Mouse (Mus musculus) right cerebral cortex, adult 2 months (tissue): ENCODE measurements around the gene Map1lc3b.
"Not testable (repeated sequence)": the region's sequence is repeated elsewhere in the genome, so short reads cannot be mapped to it uniquely, and the experiment has no call there.

Experiments used
- DNase-seq, 2 experiments: peaks; one replicate each; pipeline ENCODE4 v3.0.0; 2021 to 2022; ENCODE audit warnings: low spot score in 2 of 2

Gene Map1lc3b

DNA sequence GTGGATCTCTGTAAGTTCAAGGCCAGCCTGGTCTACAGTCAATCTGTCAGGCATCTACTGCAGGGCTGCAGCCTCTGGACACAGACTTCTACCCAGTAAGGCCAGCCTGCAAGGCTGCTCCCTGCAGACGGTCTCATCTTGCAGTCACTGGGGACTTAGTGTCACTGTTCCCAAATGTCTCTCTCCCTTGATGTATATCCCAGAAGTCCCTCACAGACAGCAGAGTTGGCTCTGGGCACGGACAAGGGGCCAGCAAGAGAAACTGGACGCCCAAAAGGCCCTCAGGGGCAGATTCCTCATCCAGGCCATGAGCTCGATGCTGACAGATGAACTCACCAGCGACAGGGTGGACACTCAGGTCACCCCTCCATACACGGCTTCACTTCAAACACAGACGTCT is 18.0 kb upstream of the Map1lc3b start:
- DNase-seq: no peak

- no peak for DNase-seq
Observed at GRCm38 (mm10) chr8:121573275-121573674, 16.9 kb upstream of the Map1lc3b start.

DNA sequence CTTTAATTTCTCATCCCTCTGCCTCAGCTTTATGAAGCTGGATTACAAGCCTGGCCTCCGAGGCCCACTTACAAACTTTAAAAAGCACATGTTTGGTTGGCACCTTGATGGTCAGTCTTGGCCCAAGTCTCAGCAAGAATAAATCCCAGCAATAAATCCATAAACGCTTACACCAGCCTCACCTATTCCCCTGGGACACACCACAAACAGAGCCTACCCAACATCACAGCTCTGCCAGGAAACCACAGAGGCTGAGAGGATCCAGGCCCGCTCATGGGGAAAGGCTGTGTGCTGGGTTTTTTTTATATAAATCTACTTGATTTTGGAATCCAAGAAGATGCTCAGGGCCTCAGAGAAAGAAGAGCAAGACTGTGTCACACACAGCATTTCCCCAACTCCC is 14.5 kb upstream of the Map1lc3b start:
- DNase-seq: no peak

- DNase-seq: peak in 1 of 2 experiments; percentile 57
Observed at GRCm38 (mm10) chr8:121577751-121578675, 12.1 kb upstream of the Map1lc3b start.

GRCm38 (mm10) chr8:121578676-121579451 is 11.3 kb upstream of the Map1lc3b start, which contains the start of gene Fbxo31:
Gene Fbxo31, minus strand, starts transcription at chr8:121578806.
- DNase-seq: peak; percentile 96

GRCm38 (mm10) chr8:121580465-121580864 is 9.7 kb upstream of the Map1lc3b start:
- no peak for DNase-seq

GRCm38 (mm10) chr8:121583653-121584052 is 6.5 kb upstream of the Map1lc3b start:
- no peak for DNase-seq

GRCm38 (mm10) chr8:121584730-121585129 is 5.4 kb upstream of the Map1lc3b start:
- no peak for DNase-seq

GRCm38 (mm10) chr8:121585159-121585825 is 4.9 kb upstream of the Map1lc3b start:
- DNase-seq: peak; percentile 99 to 100

GRCm38 (mm10) chr8:121588750-121589149 is 1.4 kb upstream of the Map1lc3b start:
- DNase-seq: no peak

DNA sequence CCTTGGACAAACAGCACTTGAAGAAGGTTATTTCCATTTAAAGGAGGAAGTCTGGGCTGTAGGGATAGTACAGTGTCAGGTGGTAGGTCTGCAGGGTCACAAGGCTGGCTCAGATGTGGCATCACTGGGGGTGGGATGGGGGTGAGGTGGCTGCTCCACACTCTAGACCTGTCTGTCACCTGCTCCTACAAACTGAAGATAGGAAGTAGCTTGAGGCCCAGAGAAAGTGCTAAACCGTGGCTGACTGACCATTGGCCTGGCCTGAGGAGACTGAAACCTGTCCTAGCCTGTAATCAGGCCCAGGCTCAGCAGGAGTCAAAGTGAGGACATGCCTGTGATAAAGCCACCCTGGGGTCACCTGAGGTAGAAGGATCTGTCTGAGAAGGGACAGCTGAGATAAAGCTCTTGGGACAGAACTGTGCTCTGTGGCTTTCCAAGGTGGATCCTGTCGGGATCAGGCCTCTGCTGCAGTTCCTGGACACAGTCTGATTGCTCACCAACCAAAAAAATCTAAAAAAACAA is 895 bp upstream of the Map1lc3b start:
- DNase-seq: no peak

DNA sequence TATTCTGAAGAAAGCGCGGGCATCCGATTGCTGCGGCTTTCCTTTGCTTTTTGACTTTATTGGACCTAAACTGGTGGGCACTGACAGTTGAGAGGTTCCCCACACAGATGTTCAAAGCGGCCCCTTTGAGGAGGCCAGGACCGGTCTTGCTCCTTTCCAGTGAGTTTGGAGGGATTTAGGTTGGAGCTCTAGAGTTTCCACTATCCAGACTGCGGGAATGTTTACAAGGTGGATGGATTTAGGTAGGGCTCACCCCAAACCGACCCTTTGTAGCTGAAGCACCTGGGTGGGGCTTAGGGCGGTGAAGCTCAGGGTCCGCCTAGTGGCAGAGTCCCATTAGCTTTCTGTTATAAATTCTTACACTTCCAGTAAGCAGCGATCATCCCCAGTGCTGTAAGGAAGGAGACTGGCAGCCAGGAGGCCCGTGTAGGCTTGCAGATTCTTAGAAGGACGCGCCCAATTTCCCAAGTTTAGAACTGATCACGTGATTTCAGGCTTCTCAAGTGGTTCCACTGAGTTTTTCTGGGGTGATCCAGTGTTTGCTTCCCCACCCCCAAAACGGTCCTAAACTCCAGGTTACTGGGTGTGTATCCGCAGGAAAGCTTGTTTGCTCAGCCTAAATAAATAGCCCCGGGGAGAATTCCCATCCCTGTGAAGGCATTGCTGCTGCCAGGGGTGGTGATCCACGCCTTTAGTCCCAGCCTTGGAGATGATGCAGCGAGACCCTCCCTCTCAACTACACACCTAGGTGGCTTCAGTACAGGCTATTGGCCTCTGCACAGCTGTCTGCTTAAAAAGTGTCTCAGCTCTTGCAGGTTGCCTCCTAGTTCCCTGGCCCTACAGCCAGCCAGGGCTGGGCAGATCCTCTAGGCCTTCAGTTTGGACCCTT is 1.3 kb downstream of the Map1lc3b start:
- DNase-seq: no peak

- DNase-seq: no peak
Observed at GRCm38 (mm10) chr8:121593293-121593692, 3.1 kb downstream of the Map1lc3b start.

- no peak for DNase-seq
Observed at GRCm38 (mm10) chr8:121593983-121594382, 3.8 kb downstream of the Map1lc3b start.

- DNase-seq: not testable (repeated sequence)
Observed at GRCm38 (mm10) chr8:121597492-121597891, 7.3 kb downstream of the Map1lc3b start.

DNA sequence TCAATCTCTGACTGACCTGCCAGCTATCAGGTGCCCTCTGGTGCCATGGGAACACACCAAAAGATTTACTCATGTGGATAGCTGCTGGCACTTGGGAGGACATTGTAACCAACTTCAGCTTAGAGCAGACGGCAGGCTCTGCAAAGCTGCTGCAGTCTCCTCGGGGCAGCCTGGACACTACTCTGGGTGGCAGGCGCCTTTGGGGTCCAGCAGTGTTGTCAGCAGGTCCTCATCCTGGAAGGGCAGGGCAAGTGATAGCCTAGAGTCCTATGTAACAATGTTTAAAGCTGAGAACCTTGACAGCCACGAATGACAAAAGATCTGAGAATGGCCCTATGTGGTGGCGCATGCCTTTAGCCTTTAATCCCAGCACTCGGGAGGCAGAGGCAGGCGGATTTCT is 8.0 kb downstream of the Map1lc3b start:
- no peak for DNase-seq

DNA sequence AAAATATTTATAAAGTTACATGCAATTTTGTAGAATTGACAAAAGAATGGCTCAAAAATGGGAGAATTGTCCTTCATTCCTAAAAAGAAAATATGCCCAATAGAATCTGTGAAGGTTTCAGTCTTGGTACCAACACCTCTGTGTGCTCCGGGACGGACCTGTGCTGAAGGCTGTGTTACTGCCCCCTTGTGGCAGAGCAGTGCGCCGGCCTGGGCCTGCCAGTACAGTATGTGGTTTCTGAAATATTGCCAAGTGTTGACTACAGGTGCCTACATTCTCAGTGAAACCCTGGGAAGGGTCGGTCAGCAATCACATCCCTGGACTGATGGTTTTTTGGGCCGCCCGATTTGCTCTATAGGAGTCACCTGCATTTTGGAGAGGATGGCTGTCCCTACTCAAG is 8.7 kb downstream of the Map1lc3b start:
- peak; percentile 66 to 74 for DNase-seq

- no peak for DNase-seq
Observed at GRCm38 (mm10) chr8:121599842-121600241, 9.7 kb downstream of the Map1lc3b start.

DNA sequence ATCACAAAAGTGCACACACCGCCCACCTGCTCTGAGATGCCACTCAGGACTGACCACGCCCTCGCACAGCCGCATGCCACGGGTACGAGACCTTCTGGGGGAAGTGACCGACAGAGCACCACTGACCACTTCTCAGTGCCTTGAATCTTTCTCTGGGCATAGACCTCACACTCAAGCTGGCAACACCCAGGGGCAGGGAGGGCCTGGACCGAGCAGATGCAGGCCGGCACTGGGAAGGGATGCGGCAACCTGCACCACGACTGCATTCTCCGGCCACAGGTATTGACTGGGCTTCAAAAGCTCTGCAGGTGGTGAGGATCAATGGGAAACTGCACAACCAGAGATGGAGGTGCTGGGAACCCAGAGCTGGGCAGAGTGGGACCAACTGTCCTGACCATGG is 12.2 kb downstream of the Map1lc3b start:
- no peak for DNase-seq

DNA sequence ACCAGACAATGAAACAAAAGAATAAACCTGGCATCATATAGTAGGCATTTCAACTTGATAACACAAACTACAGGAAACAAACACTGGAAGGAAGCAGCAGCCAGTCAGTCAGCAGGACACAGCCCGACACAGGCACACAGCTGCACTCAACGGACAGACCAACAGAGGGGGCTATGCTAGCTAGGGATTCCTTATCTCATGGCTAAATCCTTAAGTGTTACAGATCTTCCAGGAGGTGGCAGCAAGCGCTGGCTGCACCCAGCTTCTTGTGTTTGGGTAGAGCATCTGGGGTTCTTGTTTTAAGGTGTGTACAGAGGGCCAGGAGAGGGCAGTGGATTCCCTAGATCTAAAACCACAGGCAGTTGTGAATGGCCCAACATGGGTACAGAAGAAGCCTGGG is 12.7 kb downstream of the Map1lc3b start:
- peak; percentile 84 to 85 for DNase-seq

DNA sequence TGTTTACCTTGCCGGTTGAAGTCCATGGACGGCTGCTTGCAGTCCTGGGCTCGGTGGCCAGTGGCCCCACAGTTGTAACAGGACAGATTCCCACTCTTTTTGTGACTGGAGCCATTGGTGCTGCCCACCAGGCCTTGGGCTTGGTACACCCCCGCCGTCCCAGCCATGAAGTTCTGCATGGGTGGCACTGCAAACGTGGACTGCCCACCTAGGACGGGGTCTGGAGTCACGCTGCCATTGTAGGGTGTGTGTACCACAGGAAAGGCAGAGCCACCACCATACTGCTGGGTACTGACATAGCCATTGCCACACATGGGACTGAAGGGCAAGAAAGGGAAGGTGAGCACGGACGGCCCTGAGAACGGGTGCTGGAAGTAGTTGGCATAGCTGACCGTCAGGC is 13.6 kb downstream of the Map1lc3b start:
- no peak for DNase-seq
